Mouse (Mus musculus): ENCODE measurements around the gene Zfand6. TPM values are rescaled to one million over a fixed set of nuclear protein-coding genes. Genes with fewer than 3 reads are reported as not detected.

The Zfand6 gene
- total and polyA plus RNA-seq, 2 experiments, result 94.2 to 134 TPM

DNA sequence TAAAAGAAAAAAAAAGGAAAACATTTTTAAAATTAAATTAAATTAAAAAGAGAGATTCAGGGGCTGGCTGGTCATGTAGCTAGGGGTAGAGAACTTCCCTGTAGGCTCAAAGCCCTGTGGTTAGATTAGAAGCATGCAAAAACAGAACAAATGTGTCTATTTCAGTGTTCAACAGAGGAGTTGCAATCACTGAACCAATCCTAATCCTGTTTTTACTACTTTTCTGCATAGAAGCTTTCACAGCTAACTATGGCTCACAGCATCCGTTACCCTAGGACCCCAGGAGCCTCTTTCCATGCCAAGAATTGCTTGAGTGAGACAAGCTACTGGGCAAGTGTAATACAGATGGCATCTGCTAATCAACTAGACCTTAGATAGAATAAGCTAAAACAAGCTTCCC is 16.7 kb downstream of the Zfand6 start:
- peaks cover 29% of the 10 kb centered on the region for H3K4me1 ChIP-seq (ENCODE audit: control insufficient read depth, insufficient read depth, low read length)

DNA sequence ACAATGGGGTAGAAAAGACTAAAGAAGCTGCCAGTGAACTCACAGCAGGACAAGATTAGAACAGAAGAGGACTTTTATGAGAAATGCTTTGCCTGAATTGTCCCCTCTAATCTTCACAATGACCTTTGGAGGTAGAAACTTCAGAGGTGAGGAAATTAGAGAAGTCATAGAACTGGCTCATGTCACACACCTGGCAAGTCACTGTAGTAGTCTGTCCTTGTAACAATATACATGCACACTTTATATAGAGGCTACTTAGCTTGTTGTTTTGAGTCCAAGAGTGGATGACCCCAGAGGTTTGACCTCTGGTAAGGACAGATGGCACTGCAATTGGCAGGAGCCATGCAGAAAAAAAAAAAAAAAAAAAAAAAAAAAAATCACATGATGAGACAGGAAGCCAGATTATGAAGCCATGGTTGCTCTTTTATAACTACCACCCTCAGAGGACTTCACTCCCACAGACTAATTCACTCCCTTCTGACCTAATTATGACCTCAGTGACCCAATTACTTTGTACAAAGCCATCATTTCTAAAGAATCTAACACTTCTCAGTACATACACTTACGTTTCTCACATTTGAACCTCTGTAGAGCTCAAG is 20.1 kb downstream of the Zfand6 start:
- peak overlapping the region; percentile 52 for H3K27ac ChIP-seq (replicated peaks; ENCODE audit: insufficient read depth, low read depth, low read length)

More for the DNA sequence above, 16.7 kb downstream of the Zfand6 start:
- WGBS, result 91% methylated on average over 1 of the region's 1 CpGs
- no peak for TF ChIP-seq POLR2A (IDR thresholded peaks at IDR 0.05; ENCODE audit: extremely low read depth, insufficient read depth, low read length)
- no peak for TF ChIP-seq CTCF (IDR thresholded peaks at IDR 0.05; ENCODE audit: low read depth, low read length)
- Histone ChIP-seq H3K79me2 (ENCODE audit: control insufficient read depth, insufficient read depth, low read length) (peaks cover 20% of the 10 kb centered on the region; the same call in 1 of the 2 replicates), H3K27me3 (ENCODE audit: control insufficient read depth, insufficient read depth, low read length) (no peaks in the 10 kb centered on the region), H3K36me3 (ENCODE audit: control insufficient read depth, insufficient read depth, low read length) (no peaks in the 10 kb centered on the region), H3K9ac (ENCODE audit: low read depth, low read length) (no peak overlapping the region), H3K4me3 (ENCODE audit: insufficient read depth, low read depth, low read length) (no peak overlapping the region), H3K27ac (replicated peaks; ENCODE audit: insufficient read depth, low read depth, low read length) (no peak overlapping the region)
- no peak for DNase-seq (ENCODE audit: extremely low read depth, low read depth, low spot score)

DNA sequence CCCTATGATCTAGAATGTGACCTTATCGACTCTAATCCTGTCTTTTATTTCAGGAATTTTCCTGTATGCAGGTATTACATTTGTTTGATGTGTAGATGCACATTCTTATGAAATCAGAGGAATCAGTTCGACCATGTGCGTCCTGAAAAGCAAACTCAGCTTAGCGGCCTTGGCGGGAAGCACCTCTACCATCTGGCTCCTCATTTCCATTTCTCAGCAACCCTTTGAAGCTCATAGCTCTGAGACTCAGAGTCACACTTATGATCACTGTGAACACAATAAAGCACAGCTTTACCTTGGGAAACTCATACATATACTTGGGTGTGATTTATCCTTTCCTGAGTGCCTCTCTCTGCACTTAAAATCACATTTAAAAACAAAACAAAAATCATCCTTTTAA is 21.8 kb downstream of the Zfand6 start:
- TF ChIP-seq CTCF (IDR thresholded peaks at IDR 0.05; ENCODE audit: low read depth, low read length), result no peak
- no peak for TF ChIP-seq POLR2A (IDR thresholded peaks at IDR 0.05; ENCODE audit: extremely low read depth, insufficient read depth, low read length)
- H3K4me1 ChIP-seq (ENCODE audit: control insufficient read depth, insufficient read depth, low read length), result peaks cover 34% of the 10 kb centered on the region
- H3K27ac ChIP-seq (replicated peaks; ENCODE audit: insufficient read depth, low read depth, low read length), result no peak overlapping the region
- no peak overlapping the region for H3K4me3 ChIP-seq (ENCODE audit: insufficient read depth, low read depth, low read length)
- peaks cover 3% of the 10 kb centered on the region; the same call in 1 of the 2 replicates for H3K36me3 ChIP-seq (ENCODE audit: control insufficient read depth, insufficient read depth, low read length)
- H3K79me2 ChIP-seq (ENCODE audit: control insufficient read depth, insufficient read depth, low read length), result peaks cover 28% of the 10 kb centered on the region; the same call in 1 of the 2 replicates
- no peaks in the 10 kb centered on the region for H3K27me3 ChIP-seq (ENCODE audit: control insufficient read depth, insufficient read depth, low read length)
- H3K9ac ChIP-seq (ENCODE audit: low read depth, low read length), result no peak overlapping the region
- DNase-seq (ENCODE audit: extremely low read depth, low read depth, low spot score), result no peak
- WGBS, result 29% methylated on average over 5 of the region's 5 CpGs

More for the DNA sequence above, 20.1 kb downstream of the Zfand6 start:
- WGBS, result 17% methylated on average over 1 of the region's 1 CpGs
- H3K9ac ChIP-seq (ENCODE audit: low read depth, low read length), result no peak overlapping the region
- peaks cover 36% of the 10 kb centered on the region for H3K4me1 ChIP-seq (ENCODE audit: control insufficient read depth, insufficient read depth, low read length)
- peaks cover 21% of the 10 kb centered on the region; the same call in 1 of the 2 replicates for H3K79me2 ChIP-seq (ENCODE audit: control insufficient read depth, insufficient read depth, low read length)
- H3K36me3 ChIP-seq (ENCODE audit: control insufficient read depth, insufficient read depth, low read length), result no peaks in the 10 kb centered on the region
- no peak overlapping the region for H3K4me3 ChIP-seq (ENCODE audit: insufficient read depth, low read depth, low read length)
- DNase-seq (ENCODE audit: extremely low read depth, low read depth, low spot score), result peak; percentile 89
- no peaks in the 10 kb centered on the region for H3K27me3 ChIP-seq (ENCODE audit: control insufficient read depth, insufficient read depth, low read length)
- TF ChIP-seq CTCF (IDR thresholded peaks at IDR 0.05; ENCODE audit: low read depth, low read length) (no peak), POLR2A (IDR thresholded peaks at IDR 0.05; ENCODE audit: extremely low read depth, insufficient read depth, low read length) (no peak)

DNA sequence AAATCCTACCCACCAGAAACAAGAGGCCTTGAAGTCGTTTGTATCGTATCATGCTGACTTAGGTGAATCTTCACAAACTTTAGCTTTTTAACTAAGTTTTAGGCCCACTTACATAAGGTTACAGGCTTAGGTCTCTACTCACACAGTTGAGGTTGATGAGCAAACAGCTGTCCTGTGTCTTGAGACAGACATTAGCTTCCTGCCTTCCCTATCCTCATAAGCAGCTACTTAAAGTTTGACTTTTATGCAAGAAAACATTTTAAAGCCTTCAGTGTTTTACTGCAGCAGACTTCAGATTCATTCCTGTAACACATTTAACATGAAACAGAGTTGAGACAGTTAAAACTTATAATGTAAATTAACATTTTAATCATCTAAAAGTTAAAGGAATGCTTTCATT is 37.0 kb downstream of the Zfand6 start:
- TF ChIP-seq POLR2A (IDR thresholded peaks at IDR 0.05; ENCODE audit: extremely low read depth, insufficient read depth, low read length) (no peak), CTCF (IDR thresholded peaks at IDR 0.05; ENCODE audit: low read depth, low read length) (no peak)
- no peak overlapping the region for H3K27ac ChIP-seq (replicated peaks; ENCODE audit: insufficient read depth, low read depth, low read length)
- no peak for DNase-seq (ENCODE audit: extremely low read depth, low read depth, low spot score)
- peaks cover 23% of the 10 kb centered on the region for H3K79me2 ChIP-seq (ENCODE audit: control insufficient read depth, insufficient read depth, low read length)
- H3K36me3 ChIP-seq (ENCODE audit: control insufficient read depth, insufficient read depth, low read length), result peaks cover 1% of the 10 kb centered on the region; the same call in 1 of the 2 replicates
- peaks cover 16% of the 10 kb centered on the region for H3K4me1 ChIP-seq (ENCODE audit: control insufficient read depth, insufficient read depth, low read length)
- 85% methylated on average over 2 of the region's 2 CpGs for WGBS
- no peaks in the 10 kb centered on the region for H3K27me3 ChIP-seq (ENCODE audit: control insufficient read depth, insufficient read depth, low read length)
- no peak overlapping the region for H3K9ac ChIP-seq (ENCODE audit: low read depth, low read length)
- H3K4me3 ChIP-seq (ENCODE audit: insufficient read depth, low read depth, low read length), result no peak overlapping the region

DNA sequence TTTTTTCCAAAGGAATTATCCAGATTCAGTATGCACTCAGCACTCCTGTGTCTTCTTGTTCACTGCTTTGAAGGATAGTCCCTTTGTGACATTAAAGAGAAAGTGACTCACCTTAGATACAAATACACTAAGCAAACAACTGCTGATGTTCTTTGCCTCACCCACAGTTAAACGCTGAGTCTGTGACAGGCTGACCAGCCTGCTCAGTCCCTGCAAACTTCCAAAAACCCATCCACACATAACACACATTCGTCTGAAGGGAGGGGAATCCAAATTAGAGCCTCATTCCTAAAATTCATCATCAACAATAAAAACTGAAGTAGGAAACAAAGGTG is 37.8 kb downstream of the Zfand6 start:
- peaks cover 16% of the 10 kb centered on the region for H3K4me1 ChIP-seq (ENCODE audit: control insufficient read depth, insufficient read depth, low read length)
- no peak overlapping the region for H3K4me3 ChIP-seq (ENCODE audit: insufficient read depth, low read depth, low read length)
- H3K27me3 ChIP-seq (ENCODE audit: control insufficient read depth, insufficient read depth, low read length), result no peaks in the 10 kb centered on the region
- H3K9ac ChIP-seq (ENCODE audit: low read depth, low read length), result no peak overlapping the region
- H3K36me3 ChIP-seq (ENCODE audit: control insufficient read depth, insufficient read depth, low read length), result peaks cover 2% of the 10 kb centered on the region; the same call in 1 of the 2 replicates
- DNase-seq (ENCODE audit: extremely low read depth, low read depth, low spot score), result no peak
- 30% methylated on average over 2 of the region's 2 CpGs for WGBS
- no peak overlapping the region for H3K27ac ChIP-seq (replicated peaks; ENCODE audit: insufficient read depth, low read depth, low read length)
- no peak for TF ChIP-seq CTCF (IDR thresholded peaks at IDR 0.05; ENCODE audit: low read depth, low read length)
- TF ChIP-seq POLR2A (IDR thresholded peaks at IDR 0.05; ENCODE audit: extremely low read depth, insufficient read depth, low read length), result no peak
- peaks cover 23% of the 10 kb centered on the region; the same call in 1 of the 2 replicates for H3K79me2 ChIP-seq (ENCODE audit: control insufficient read depth, insufficient read depth, low read length)

DNA sequence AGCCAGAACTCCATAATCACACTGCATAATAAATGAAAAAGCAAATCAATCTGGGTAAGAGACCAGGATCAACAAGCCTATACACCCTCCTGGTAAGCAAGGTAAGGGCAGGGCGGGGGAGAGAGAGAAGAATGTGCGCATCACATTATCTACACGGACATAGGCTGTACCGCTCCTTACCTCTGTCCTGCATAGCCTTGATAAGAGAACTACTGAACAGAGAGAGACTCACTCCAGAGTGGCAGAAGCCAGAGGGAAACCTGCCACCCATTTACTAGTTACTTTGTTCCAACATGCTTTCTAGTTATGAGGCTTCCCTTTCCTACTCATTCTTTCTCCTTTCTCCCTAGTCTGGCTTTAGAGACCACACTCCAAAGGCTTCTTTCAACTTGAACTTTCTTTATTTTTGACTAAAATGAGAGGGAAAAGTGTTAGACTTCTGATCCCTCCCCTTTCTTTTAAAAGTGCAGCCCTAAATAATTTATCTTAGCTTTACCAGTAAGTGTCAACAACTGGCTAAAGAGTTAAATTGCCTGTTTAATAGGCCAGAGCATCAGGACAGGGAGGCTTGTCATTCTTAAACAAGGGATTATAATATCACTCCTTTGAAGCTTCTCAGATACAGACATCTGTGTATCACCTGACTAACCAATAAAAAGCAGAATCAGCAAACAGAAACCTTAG is 38.3 kb downstream of the Zfand6 start:
- peaks cover 14% of the 10 kb centered on the region for H3K4me1 ChIP-seq (ENCODE audit: control insufficient read depth, insufficient read depth, low read length)
- WGBS, result 95% methylated on average over 4 of the region's 4 CpGs
- TF ChIP-seq CTCF (IDR thresholded peaks at IDR 0.05; ENCODE audit: low read depth, low read length), result no peak
- TF ChIP-seq POLR2A (IDR thresholded peaks at IDR 0.05; ENCODE audit: extremely low read depth, insufficient read depth, low read length), result no peak
- H3K79me2 ChIP-seq (ENCODE audit: control insufficient read depth, insufficient read depth, low read length), result peaks cover 23% of the 10 kb centered on the region; the same call in 1 of the 2 replicates
- H3K27me3 ChIP-seq (ENCODE audit: control insufficient read depth, insufficient read depth, low read length), result no peaks in the 10 kb centered on the region
- H3K36me3 ChIP-seq (ENCODE audit: control insufficient read depth, insufficient read depth, low read length), result peaks cover 2% of the 10 kb centered on the region; the same call in 1 of the 2 replicates
- no peak overlapping the region for H3K4me3 ChIP-seq (ENCODE audit: insufficient read depth, low read depth, low read length)
- no peak overlapping the region for H3K9ac ChIP-seq (ENCODE audit: low read depth, low read length)
- H3K27ac ChIP-seq (replicated peaks; ENCODE audit: insufficient read depth, low read depth, low read length), result no peak overlapping the region
- no peak for DNase-seq (ENCODE audit: extremely low read depth, low read depth, low spot score)
